Mouse (Mus musculus) megakaryocyte progenitor cell, adult 5-6 weeks (primary cell): ENCODE data around the gene Pdcd1lg2. TPM values are rescaled to one million over a fixed set of nuclear protein-coding genes. Genes with fewer than 3 reads are reported as not detected.

ENCODE experiments used
- ATAC-seq: replicated peaks from 2 replicates; pipeline ENCODE4 v1.8.0; 2016; ENCODE audit warnings: mild to moderate bottlenecking, moderate TSS enrichment, inconsistent platforms; ENCODE audit not compliant: poor library complexity
- total RNA-seq, 2 experiments: library from RNA; stranded (forward) in 1 of 2; stranded (reverse) in 1 of 2; fragments of 157-497, 149-512 nt in 1 of 2; fragments of 200-1000 nt in 1 of 2; gene quantifications; 2 replicates each; pipeline versions ENCODE4 v1.2.3 to v1.2.4; 2015 to 2017

Pdcd1lg2 gene
- total RNA-seq, 2 experiments from 2014 or later, result not detected

GRCm38 (mm10) chr19:29489785-29490284 is 79.1 kb downstream of the Pdcd1lg2 start:
- ATAC-seq, result no peak

GRCm38 (mm10) chr19:29491467-29491866 is 80.7 kb downstream of the Pdcd1lg2 start:
- no peak for ATAC-seq

- no peak for ATAC-seq
These were observed 83.7 kb downstream of the Pdcd1lg2 start for GRCm38 (mm10) chr19:29494454-29494853.

GRCm38 (mm10) chr19:29496001-29496597 is 85.4 kb downstream of the Pdcd1lg2 start:
- no peak for ATAC-seq

GRCm38 (mm10) chr19:29496786-29497557 is 86.3 kb downstream of the Pdcd1lg2 start:
- no peak for ATAC-seq

GRCm38 (mm10) chr19:29497874-29498273 is 87.2 kb downstream of the Pdcd1lg2 start:
- peak; percentile 70 for ATAC-seq

- ATAC-seq, result 0 out of 2 replicates have a peak, but pooled peaks have one; percentile 17
These were observed 88.2 kb downstream of the Pdcd1lg2 start for GRCm38 (mm10) chr19:29498842-29499456.

- ATAC-seq, result 0 out of 2 replicates have a peak, but pooled peaks have one; percentile 17
These were observed 89.6 kb downstream of the Pdcd1lg2 start for GRCm38 (mm10) chr19:29500333-29500732.

- peak; percentile 62 for ATAC-seq
These were observed 90.4 kb downstream of the Pdcd1lg2 start for GRCm38 (mm10) chr19:29501106-29501505.

- peak; percentile 76 for ATAC-seq
These were observed 90.8 kb downstream of the Pdcd1lg2 start for GRCm38 (mm10) chr19:29501507-29501906.

GRCm38 (mm10) chr19:29504131-29504530 is 93.4 kb downstream of the Pdcd1lg2 start:
- ATAC-seq, result no peak

- ATAC-seq, result 0 out of 2 replicates have a peak, but pooled peaks have one; percentile 18
These were observed 94.9 kb downstream of the Pdcd1lg2 start for GRCm38 (mm10) chr19:29505617-29506016.

GRCm38 (mm10) chr19:29508208-29508607 is 97.5 kb downstream of the Pdcd1lg2 start:
- ATAC-seq, result peak; percentile 94

GRCm38 (mm10) chr19:29509857-29510256 is 99.1 kb downstream of the Pdcd1lg2 start:
- ATAC-seq, result no peak

- no peak for ATAC-seq
These were observed 101.1 kb downstream of the Pdcd1lg2 start for GRCm38 (mm10) chr19:29511826-29512225.

- no peak for ATAC-seq
These were observed 102.5 kb downstream of the Pdcd1lg2 start for GRCm38 (mm10) chr19:29513111-29513766.

GRCm38 (mm10) chr19:29514130-29514529 is 103.4 kb downstream of the Pdcd1lg2 start:
- no peak for ATAC-seq

- no peak for ATAC-seq
These were observed 104.7 kb downstream of the Pdcd1lg2 start for GRCm38 (mm10) chr19:29515386-29515785.

GRCm38 (mm10) chr19:29515991-29516390 is 105.3 kb downstream of the Pdcd1lg2 start:
- ATAC-seq, result peak; percentile 60

GRCm38 (mm10) chr19:29518409-29518808 is 107.7 kb downstream of the Pdcd1lg2 start:
- ATAC-seq, result no peak

GRCm38 (mm10) chr19:29518922-29519321 is 108.2 kb downstream of the Pdcd1lg2 start:
- no peak for ATAC-seq
